Mouse (Mus musculus) cerebellum, adult 8-10 months (tissue): ENCODE measurements around the gene Pgm2l1.

Source experiments
- DNase-seq: peaks from one replicate; pipeline ENCODE4 v3.0.0; 2022

Gene Pgm2l1

GRCm38 (mm10) chr7:100227158-100227875 lies at the start of gene Pgm2l1:
Gene Pgm2l1, plus strand, starts transcription at chr7:100227394.
- peak; percentile 98 for DNase-seq

- DNase-seq, result no peak
These were observed 48.9 kb upstream of the Pgm2l1 start for GRCm38 (mm10) chr7:100178016-100178890.

GRCm38 (mm10) chr7:100178891-100179233 lies 48.3 kb upstream of the Pgm2l1 start:
- DNase-seq, result no peak

- DNase-seq, result no peak
These were observed 47.8 kb upstream of the Pgm2l1 start for GRCm38 (mm10) chr7:100179394-100179793.

GRCm38 (mm10) chr7:100179836-100180407 lies 47.3 kb upstream of the Pgm2l1 start:
- no peak for DNase-seq

- DNase-seq, result no peak
These were observed 46.0 kb upstream of the Pgm2l1 start for GRCm38 (mm10) chr7:100181176-100181575.

- no peak for DNase-seq
These were observed 45.6 kb upstream of the Pgm2l1 start for GRCm38 (mm10) chr7:100181614-100182013.

- no peak for DNase-seq
These were observed 44.8 kb upstream of the Pgm2l1 start for GRCm38 (mm10) chr7:100182388-100182787.

- DNase-seq, result peak; percentile 43
These were observed 39.6 kb upstream of the Pgm2l1 start for GRCm38 (mm10) chr7:100187601-100188000.

- no peak for DNase-seq
These were observed 37.0 kb upstream of the Pgm2l1 start for GRCm38 (mm10) chr7:100190167-100190566.

- peak; percentile 62 for DNase-seq
These were observed 36.4 kb upstream of the Pgm2l1 start for GRCm38 (mm10) chr7:100190778-100191177.

- DNase-seq, result no peak
These were observed 26.0 kb upstream of the Pgm2l1 start for GRCm38 (mm10) chr7:100201191-100201590.

- no peak for DNase-seq
These were observed 23.6 kb upstream of the Pgm2l1 start for GRCm38 (mm10) chr7:100203616-100204015.

- DNase-seq, result no peak
These were observed 22.3 kb upstream of the Pgm2l1 start for GRCm38 (mm10) chr7:100204871-100205270.

GRCm38 (mm10) chr7:100206144-100206543 lies 21.1 kb upstream of the Pgm2l1 start:
- no peak for DNase-seq

GRCm38 (mm10) chr7:100207886-100208285 lies 19.3 kb upstream of the Pgm2l1 start:
- no peak for DNase-seq

GRCm38 (mm10) chr7:100214310-100214709 lies 12.9 kb upstream of the Pgm2l1 start:
- no peak for DNase-seq

- DNase-seq, result peak; percentile 73
These were observed 12.0 kb upstream of the Pgm2l1 start for GRCm38 (mm10) chr7:100215116-100215732.

- no peak for DNase-seq
These were observed 11.2 kb upstream of the Pgm2l1 start for GRCm38 (mm10) chr7:100215976-100216375.

GRCm38 (mm10) chr7:100216601-100217565 lies 10.3 kb upstream of the Pgm2l1 start:
- no peak for DNase-seq

- DNase-seq, result peak; percentile 52
These were observed 817 bp downstream of the Pgm2l1 start for GRCm38 (mm10) chr7:100227896-100228525.

- no peak for DNase-seq
These were observed 1.8 kb downstream of the Pgm2l1 start for GRCm38 (mm10) chr7:100228957-100229356.
